Mouse (Mus musculus) lung, embryonic 16.5 days (tissue): ENCODE data around the gene Cort. TPM values are rescaled to one million over a fixed set of nuclear protein-coding genes. Genes with fewer than 3 reads are reported as not detected.

Experiments used
- ATAC-seq: fragments of 200-750 bp; cut with Nextera tagmentation; 2 replicates; pipeline ENCODE4 v1.8.0; 2017; ENCODE audit warnings: low read depth, mild to moderate bottlenecking, moderate library complexity
- H3K27ac ChIP-seq: fragments of 300-500 bp; sonication (generic); 2 replicates; pipeline ENCODE4 v1.5.1; 2014; ENCODE audit warnings: mild to moderate bottlenecking, control low read depth, low read length
- H3K27me3 ChIP-seq: fragments of 300-500 bp; sonication (generic); 2 replicates; pipeline ENCODE4 v1.6.1; 2014; ENCODE audit warnings: low read depth, low read length, mixed read lengths; ENCODE audit not compliant: control insufficient read depth, insufficient read depth
- H3K36me3 ChIP-seq: fragments of 300-500 bp; sonication (generic); 2 replicates; pipeline ENCODE4 v1.6.1; 2014; ENCODE audit warnings: low read length; ENCODE audit not compliant: control insufficient read depth, insufficient read depth
- H3K4me1 ChIP-seq: fragments of 300-500 bp; sonication (generic); replicated peaks from 2 replicates; pipeline ENCODE4 v1.6.1; 2014; ENCODE audit warnings: low read length, mixed read lengths; ENCODE audit not compliant: control insufficient read depth, insufficient read depth
- H3K4me2 ChIP-seq: fragments of 300-500 bp; sonication (generic); 2 replicates; pipeline ENCODE4 v1.6.1; 2014; ENCODE audit warnings: low read depth, low read length, control low read depth
- H3K4me3 ChIP-seq: fragments of 300-500 bp; sonication (generic); 2 replicates; pipeline ENCODE4 v1.5.1; 2014; ENCODE audit warnings: mild to moderate bottlenecking, low read length, control low read depth
- H3K9ac ChIP-seq: fragments of 300-500 bp; sonication (generic); 2 replicates; pipeline ENCODE4 v1.6.1; 2014; ENCODE audit warnings: low read length, control low read depth
- H3K9me3 ChIP-seq: fragments of 300-500 bp; sonication (generic); 2 replicates; pipeline ENCODE4 v1.6.1; 2016; ENCODE audit warnings: low read length; ENCODE audit not compliant: control insufficient read depth
- WGBS: fragments of 180-500 bp; shearing (Covaris S2); extraction: QIAGEN DNeasy Blood & Tissue Kit; methylation state at CpG from one replicate; pipeline ENCODE4 v1.1.7; 2014; 5-methylcytosine and 5-hydroxymethylcytosine counted together
- polyA plus RNA-seq: library from polyadenylated mRNA; unstranded; fragments of >200 nt; fragmentation: Nextera tagmentation; extraction: Ambion mirVana; gene quantifications from 2 replicates; pipeline ENCODE4 v1.2.1, GENCODE M21; 2015

Gene Cort
- polyA plus RNA-seq, 1 experiment from 2014 or later: not detected

GRCm38 (mm10) chr4:149166215-149166946 lies 39.8 kb upstream of the Cort start, which contains the start of gene Pgd:
TSS of gene Pgd (minus strand) at chr4:149166771.
- peak within 1 kb of the TSS; percentile 91 for H3K9ac ChIP-seq
- H3K4me3 ChIP-seq: peak within 1 kb of the TSS; percentile 99
- ATAC-seq: peak; percentile 100
- no peaks in the 10 kb centered on the region for H3K9me3 ChIP-seq
- peaks cover 2% of the 10 kb centered on the region; the same call in 1 of the 2 replicates for H3K36me3 ChIP-seq
- H3K4me2 ChIP-seq: peak within 1 kb of the TSS; percentile 96
- H3K27me3 ChIP-seq: no peaks in the 10 kb centered on the region
- peaks cover 8% of the 10 kb centered on the region for H3K4me1 ChIP-seq
- peak within 1 kb of the TSS; percentile 88 for H3K27ac ChIP-seq
- under 1% methylated on average over 57 of the region's 59 CpGs for WGBS

- Histone ChIP-seq H3K4me3 (no peak overlapping the region), H3K36me3 (peaks cover 20% of the 10 kb centered on the region), H3K4me1 (peaks cover 8% of the 10 kb centered on the region), H3K9me3 (no peaks in the 10 kb centered on the region), H3K9ac (no peak overlapping the region), H3K4me2 (no peak overlapping the region), H3K27ac (no peak overlapping the region), H3K27me3 (no peaks in the 10 kb centered on the region)
- no peak for ATAC-seq
- WGBS: 45% methylated on average over 5 of the region's 5 CpGs
Measured at GRCm38 (mm10) chr4:149164150-149164549, 37.6 kb upstream of the Cort start.

- Histone ChIP-seq H3K4me3 (no peak overlapping the region), H3K4me2 (no peak overlapping the region), H3K9me3 (no peaks in the 10 kb centered on the region), H3K4me1 (peaks cover 8% of the 10 kb centered on the region), H3K36me3 (peaks cover 21% of the 10 kb centered on the region), H3K27me3 (no peaks in the 10 kb centered on the region), H3K9ac (no peak overlapping the region), H3K27ac (no peak overlapping the region)
- no peak for ATAC-seq
- 63% methylated on average over 1 of the region's 1 CpGs for WGBS
Measured at GRCm38 (mm10) chr4:149163196-149163595, 36.6 kb upstream of the Cort start.

GRCm38 (mm10) chr4:149161166-149161565 lies 34.6 kb upstream of the Cort start:
- Histone ChIP-seq H3K27ac (no peak overlapping the region), H3K4me1 (peaks cover 8% of the 10 kb centered on the region), H3K9ac (no peak overlapping the region), H3K27me3 (no peaks in the 10 kb centered on the region), H3K4me3 (no peak overlapping the region), H3K4me2 (no peak overlapping the region), H3K9me3 (no peaks in the 10 kb centered on the region), H3K36me3 (peaks cover 37% of the 10 kb centered on the region)
- no peak for ATAC-seq
- WGBS: 84% methylated on average over 6 of the region's 6 CpGs

GRCm38 (mm10) chr4:149159891-149160290 lies 33.3 kb upstream of the Cort start:
- ATAC-seq: no peak

GRCm38 (mm10) chr4:149159203-149159602 lies 32.6 kb upstream of the Cort start:
- Histone ChIP-seq H3K27ac (no peak overlapping the region), H3K4me3 (no peak overlapping the region), H3K9ac (no peak overlapping the region), H3K36me3 (peaks cover 55% of the 10 kb centered on the region), H3K4me1 (no peaks in the 10 kb centered on the region), H3K9me3 (no peaks in the 10 kb centered on the region), H3K27me3 (no peaks in the 10 kb centered on the region), H3K4me2 (no peak overlapping the region)
- no peak for ATAC-seq
- WGBS: 85% methylated on average over 2 of the region's 2 CpGs

More at GRCm38 (mm10) chr4:149159891-149160290, 33.3 kb upstream of the Cort start:
- no peaks in the 10 kb centered on the region for H3K27me3 ChIP-seq
- H3K9me3 ChIP-seq: no peaks in the 10 kb centered on the region
- no peaks in the 10 kb centered on the region for H3K4me1 ChIP-seq
- no peak overlapping the region for H3K9ac ChIP-seq
- no peak overlapping the region for H3K27ac ChIP-seq
- H3K4me3 ChIP-seq: no peak overlapping the region
- 86% methylated on average over 13 of the region's 13 CpGs for WGBS
- H3K4me2 ChIP-seq: no peak overlapping the region
- H3K36me3 ChIP-seq: peaks cover 50% of the 10 kb centered on the region

- ATAC-seq: no peak
- H3K4me3 ChIP-seq: no peak overlapping the region
- no peaks in the 10 kb centered on the region for H3K9me3 ChIP-seq
- H3K36me3 ChIP-seq: peaks cover 72% of the 10 kb centered on the region
- H3K27ac ChIP-seq: no peak overlapping the region
- 89% methylated on average over 8 of the region's 8 CpGs for WGBS
- no peaks in the 10 kb centered on the region for H3K27me3 ChIP-seq
- no peaks in the 10 kb centered on the region for H3K4me1 ChIP-seq
- H3K9ac ChIP-seq: no peak overlapping the region
- H3K4me2 ChIP-seq: no peak overlapping the region
Measured at GRCm38 (mm10) chr4:149157415-149157973, 30.9 kb upstream of the Cort start.

- Histone ChIP-seq H3K9me3 (no peaks in the 10 kb centered on the region), H3K4me1 (no peaks in the 10 kb centered on the region), H3K27me3 (no peaks in the 10 kb centered on the region), H3K4me2 (no peak overlapping the region), H3K27ac (no peak overlapping the region), H3K9ac (no peak overlapping the region), H3K4me3 (no peak overlapping the region), H3K36me3 (peaks cover 80% of the 10 kb centered on the region)
- WGBS: 90% methylated on average over 6 of the region's 6 CpGs
- ATAC-seq: no peak
Measured at GRCm38 (mm10) chr4:149155711-149156110, 29.1 kb upstream of the Cort start.

GRCm38 (mm10) chr4:149154859-149155258 lies 28.3 kb upstream of the Cort start:
- H3K27ac ChIP-seq: no peak overlapping the region
- no peaks in the 10 kb centered on the region for H3K27me3 ChIP-seq
- 97% methylated on average over 7 of the region's 7 CpGs for WGBS
- H3K9ac ChIP-seq: no peak overlapping the region
- H3K4me2 ChIP-seq: no peak overlapping the region
- ATAC-seq: no peak
- H3K4me3 ChIP-seq: no peak overlapping the region
- peaks cover 78% of the 10 kb centered on the region for H3K36me3 ChIP-seq
- no peaks in the 10 kb centered on the region for H3K9me3 ChIP-seq
- H3K4me1 ChIP-seq: no peaks in the 10 kb centered on the region
